Mouse (Mus musculus) heart, embryonic 15.5 days (tissue): ENCODE data around the gene Tas2r126. TPM values are rescaled to one million over a fixed set of nuclear protein-coding genes. Genes with fewer than 3 reads are reported as not detected.

Experiments used
- polyA plus RNA-seq: library from polyadenylated mRNA; unstranded; fragments of >200 nt; fragmentation: Nextera tagmentation; extraction: Ambion mirVana; gene quantifications from 2 replicates; pipeline ENCODE4 v1.2.1, GENCODE M21; 2015

Tas2r126 gene
- polyA plus RNA-seq, 1 experiment from 2014 or later: not detected

Other genes with a start within 250 kb of the Tas2r126 start
- not detected in 2 replicates for gene Tas2r144, start 219.2 kb upstream of the Tas2r126 start, polyA plus RNA-seq
- gene Gstk1, start 188.6 kb upstream of the Tas2r126 start, polyA plus RNA-seq: 14.3 and 16.9 TPM in 2 replicates
- gene Tmem139, start 172.6 kb upstream of the Tas2r126 start, polyA plus RNA-seq: 0.28 and 0.31 TPM in 2 replicates
- gene Casp2, start 169.6 kb upstream of the Tas2r126 start, polyA plus RNA-seq: 26.2 and 37.2 TPM in 2 replicates
- 0.28 and 0.33 TPM in 2 replicates for gene Clcn1, start 147.8 kb upstream of the Tas2r126 start, polyA plus RNA-seq
- 0.10 and 0.24 TPM in 2 replicates for gene Fam131b, start 109.9 kb upstream of the Tas2r126 start, polyA plus RNA-seq
- 136 and 173 TPM in 2 replicates for gene Zyx, start 84.9 kb upstream of the Tas2r126 start, polyA plus RNA-seq
- gene Epha1, start 61.3 kb upstream of the Tas2r126 start, polyA plus RNA-seq: 2.2 and 4.3 TPM in 2 replicates
- gene Tas2r143, start 34.3 kb upstream of the Tas2r126 start, polyA plus RNA-seq: not detected in 2 replicates
- not detected in 2 replicates for gene Tas2r135, start 29.1 kb upstream of the Tas2r126 start, polyA plus RNA-seq
- gene Olfr458, start 30.7 kb downstream of the Tas2r126 start, polyA plus RNA-seq: not detected in 2 replicates
- gene Olfr457, start 41.8 kb downstream of the Tas2r126 start, polyA plus RNA-seq: not detected in 2 replicates
- 0.11 TPM in 1 of 2 replicates, not detected in the other for gene Olfr456, start 52.7 kb downstream of the Tas2r126 start, polyA plus RNA-seq
- 0.05 TPM in 1 of 2 replicates, not detected in the other for gene Olfr455, start 113.1 kb downstream of the Tas2r126 start, polyA plus RNA-seq
- gene Tcaf3, start 163.2 kb downstream of the Tas2r126 start, polyA plus RNA-seq: not detected in 2 replicates
- gene Tcaf2, start 210.7 kb downstream of the Tas2r126 start, polyA plus RNA-seq: 2.2 and 3.9 TPM in 2 replicates